8 mouse cellular contexts compared by ENCODE assay signal in the genomic region with DNA sequence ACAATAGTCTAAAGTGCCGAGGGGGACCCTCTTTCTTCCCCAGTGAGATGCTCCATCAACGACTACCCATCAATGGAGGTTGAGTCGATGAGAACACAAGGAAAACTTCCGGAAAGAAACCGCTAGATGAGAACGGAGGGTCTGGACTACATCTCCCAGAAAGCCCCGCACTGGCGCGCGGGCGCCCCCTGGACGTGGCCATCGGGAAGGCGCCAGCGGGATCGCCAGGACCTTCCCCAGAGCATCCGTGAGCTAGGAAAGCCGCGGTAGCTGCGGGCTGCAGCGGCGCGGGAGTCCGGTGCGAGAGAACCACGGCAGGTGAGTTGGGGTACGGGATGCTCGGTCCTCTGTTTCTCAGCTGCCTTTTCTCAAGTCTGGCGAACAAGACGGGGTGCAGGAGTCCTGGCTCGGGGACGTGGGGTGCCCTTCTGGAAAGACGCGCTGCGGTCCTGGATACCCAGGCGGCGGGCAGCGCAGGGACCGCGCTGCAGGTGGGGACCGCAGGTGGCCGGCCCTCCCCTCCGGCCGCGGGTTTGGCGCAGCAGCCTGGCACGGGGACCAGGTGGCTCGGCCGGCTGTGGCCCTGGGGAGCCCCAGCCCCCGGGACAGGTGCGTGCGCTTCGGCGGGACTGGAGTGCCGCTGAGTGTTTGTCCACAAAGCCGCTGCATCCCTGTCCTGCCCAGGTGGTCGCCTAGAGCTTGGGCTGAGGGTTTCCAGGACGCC. TPM values are rescaled to one million over a fixed set of nuclear protein-coding genes. Genes with fewer than 3 reads are reported as not detected.
A peak's percentile ranks its signal among the peaks of the same experiment; 100 is the strongest.
DNase-seq lines count a peak whose midpoint lies in the region; ATAC-seq and TF ChIP-seq lines count a peak whose summit lies in the region.

A gene (plus strand): TSS at position 192 of the 724 bp plus-strand sequence.

- no peaks in the 10 kb centered on the region for H3K4me1 ChIP-seq in brown adipose tissue, adult 24 weeks (ENCODE audit: control insufficient read depth, insufficient read depth, insufficient read length, low read length)
- H3K4me1 ChIP-seq in heart, embryonic 13.5 days = peaks cover 8% of the 10 kb centered on the region
- peaks cover 4% of the 10 kb centered on the region; the same call in 1 of the 2 replicates for H3K4me1 ChIP-seq in kidney, postnatal 0 days (replicated peaks; ENCODE audit: insufficient read depth, low read length)
- H3K4me1 ChIP-seq in liver, adult 2 months (ENCODE audit: control insufficient read depth, insufficient read depth, low read length) = no peaks in the 10 kb centered on the region

- peak; percentile 99 for ATAC-seq in CD4-positive, CD25-positive, alpha-beta regulatory T cell, adult 4 months
- peak; percentile 75 for ATAC-seq in erythroid progenitor cell, adult 5-6 weeks (replicated peaks; ENCODE audit: low FRiP score, poor library complexity, severe bottlenecking)
- peak; percentile 48; the same call in 1 of the 2 replicates for ATAC-seq in heart, embryonic 13.5 days (ENCODE audit: extremely low read depth, insufficient number of reproducible peaks, low FRiP score, low TSS enrichment)
- peak; percentile 86 for ATAC-seq in kidney, postnatal 0 days (replicated peaks; ENCODE audit: low FRiP score, low read depth)
- peak; percentile 91 for ATAC-seq in monocyte, adult 5-6 weeks (replicated peaks; ENCODE audit: insufficient number of reproducible peaks, low FRiP score, low TSS enrichment, poor library complexity, severe bottlenecking)

- H3K79me2 ChIP-seq in liver, adult 2 months (ENCODE audit: control insufficient read depth, insufficient read depth, low read length) = no peaks in the 10 kb centered on the region

- peaks cover 30% of the 10 kb centered on the region for H3K27me3 ChIP-seq in heart, embryonic 13.5 days (replicated peaks)
- H3K27me3 ChIP-seq in kidney, postnatal 0 days (ENCODE audit: insufficient read depth, low read length) = peaks cover 5% of the 10 kb centered on the region; the same call in 1 of the 2 replicates
- peaks cover 10% of the 10 kb centered on the region; the same call in 1 of the 2 replicates for H3K27me3 ChIP-seq in liver, adult 2 months (ENCODE audit: control insufficient read depth, insufficient read depth, low read length)

- peak; percentile 92 for DNase-seq in kidney, postnatal 0 days (ENCODE audit: low spot score)
- peak; percentile 33 for DNase-seq in liver, adult 2 months (ENCODE audit: extremely low read depth, low read depth, low spot score)
- DNase-seq in spleen, postnatal 36 days (ENCODE audit: low spot score in 2 of 2) = peak; percentile 78 to 86

- under 1% methylated on average over 58 of the region's 58 CpGs for WGBS in heart, embryonic 13.5 days
- WGBS in kidney, postnatal 0 days = under 1% methylated on average over 58 of the region's 58 CpGs
- WGBS in liver, adult 2 months = 1% methylated on average over 58 of the region's 58 CpGs

- H3K4me2 ChIP-seq in heart, embryonic 13.5 days = peak within 1 kb of the TSS; percentile 100
- peak within 1 kb of the TSS; percentile 99 for H3K4me2 ChIP-seq in kidney, postnatal 0 days (ENCODE audit: low read length)

- no peak within 1 kb of the TSS for H3K27ac ChIP-seq in brown adipose tissue, adult 24 weeks (replicated peaks; ENCODE audit: low read depth, low read length)
- no peak within 1 kb of the TSS for H3K27ac ChIP-seq in heart, embryonic 13.5 days (replicated peaks)
- 0 out of 2 replicates have a peak within 1 kb of the TSS, but pooled peaks have one; percentile 1 for H3K27ac ChIP-seq in kidney, postnatal 0 days
- H3K27ac ChIP-seq in liver, adult 2 months (replicated peaks; ENCODE audit: insufficient read depth, low read depth, low read length) = no peak within 1 kb of the TSS

- H3K9me3 ChIP-seq in heart, embryonic 13.5 days = no peaks in the 10 kb centered on the region
- H3K9me3 ChIP-seq in kidney, postnatal 0 days (replicated peaks; ENCODE audit: low read length) = no peaks in the 10 kb centered on the region

- H3K36me3 ChIP-seq in heart, embryonic 13.5 days = no peaks in the 10 kb centered on the region
- H3K36me3 ChIP-seq in kidney, postnatal 0 days (ENCODE audit: insufficient read depth, low read length) = no peaks in the 10 kb centered on the region
- no peaks in the 10 kb centered on the region for H3K36me3 ChIP-seq in liver, adult 2 months (ENCODE audit: control insufficient read depth, insufficient read depth, low read length)

- no peak for TF ChIP-seq POLR2A in liver, adult 2 months (IDR thresholded peaks at IDR 0.05; ENCODE audit: extremely low read depth, insufficient read depth, low read length)

- peak; percentile 91 for TF ChIP-seq CTCF in kidney, postnatal 0 days (IDR thresholded peaks at IDR 0.05; ENCODE audit: low read depth)
- peak; percentile 90 for TF ChIP-seq CTCF in liver, adult 2 months (IDR thresholded peaks at IDR 0.05; ENCODE audit: low read depth, low read length)

- peak within 1 kb of the TSS; percentile 58 for H3K4me3 ChIP-seq in brown adipose tissue, adult 24 weeks (ENCODE audit: insufficient read depth, low read depth, low read length)
- H3K4me3 ChIP-seq in heart, embryonic 13.5 days = peak within 1 kb of the TSS; percentile 70
- peak within 1 kb of the TSS; percentile 50 for H3K4me3 ChIP-seq in kidney, postnatal 0 days (replicated peaks; ENCODE audit: low read depth, low read length)
- H3K4me3 ChIP-seq in liver, adult 2 months (ENCODE audit: insufficient read depth, low read depth, low read length) = peak within 1 kb of the TSS; percentile 43; the same call in 1 of the 2 replicates

- peak within 1 kb of the TSS; percentile 78 for H3K9ac ChIP-seq in heart, embryonic 13.5 days
- H3K9ac ChIP-seq in kidney, postnatal 0 days (ENCODE audit: low read depth, low read length) = peak within 1 kb of the TSS; percentile 53
- H3K9ac ChIP-seq in liver, adult 2 months (ENCODE audit: low read depth, low read length) = no peak within 1 kb of the TSS

RNA-seq across cellular contexts. Expression of the gene that starts here (rescaled TPM):
- polyA plus RNA-seq in CD4-positive, CD25-positive, alpha-beta regulatory T cell, adult 4 months (2017; shearing (Covaris generic)) = 1 to 10 TPM; 2.9 to 3.5 TPM
- 0.58 and 2.5 TPM in 2 replicates for polyA plus RNA-seq in brown adipose tissue, adult 24 weeks (2012; ENCODE audit: insufficient read depth, insufficient read length, missing spikeins)
- 223 and 243 TPM in 2 replicates for total RNA-seq in erythroid progenitor cell, adult 5-6 weeks (2015; ENCODE audit: low replicate concordance)
- 391 and 459 TPM in 2 replicates for total RNA-seq in erythroid progenitor cell, adult 5-6 weeks (2017; ENCODE audit: low replicate concordance)
- 12.2 and 13.1 TPM in 2 replicates for polyA plus RNA-seq in heart, embryonic 13.5 days (2015; fragmentation: Nextera tagmentation; extraction: Ambion mirVana)
- 8.7 and 10.2 TPM in 2 replicates for polyA plus RNA-seq in kidney, postnatal 0 days (2015; fragmentation: Nextera tagmentation; extraction: Ambion mirVana)
- total RNA-seq in liver, adult 2 months (2014; rRNA removed) = 1.1 and 1.4 TPM in 2 replicates
- 0.49 and 0.52 TPM in 2 replicates for polyA plus RNA-seq in liver, adult 2 months (2012; rRNA removed)
- 37.8 to 63.9 TPM (median 41.1 TPM) in 3 replicates for total RNA-seq in monocyte, adult 5-6 weeks (2017)

Comparison
In these comparisons a context has a peak if more than half of its experiments do, and no peak if none do; other contexts are left out.
1. RNA of the gene that starts here (total RNA-seq): 223 to 459 TPM in erythroid progenitor cell, adult 5-6 weeks and 37.8 to 63.9 TPM in monocyte, adult 5-6 weeks; 1.1 to 1.4 TPM in liver, adult 2 months; every median in the first group is over 10 times any median in the second.
2. ATAC-seq: peak in every context shown above with its lines; median percentile 99 in CD4-positive, CD25-positive, alpha-beta regulatory T cell, adult 4 months; 91 in monocyte, adult 5-6 weeks; 86 in kidney, postnatal 0 days; 75 in erythroid progenitor cell, adult 5-6 weeks; 48 in heart, embryonic 13.5 days.
3. DNase-seq: peak in every context shown above with its lines; median percentile 92 in kidney, postnatal 0 days; 82 in spleen, postnatal 36 days; 33 in liver, adult 2 months.
4. Peak in every context shown above with its lines, with median percentiles within 50 percentile points of each other: H3K4me3 ChIP-seq.